Mouse (Mus musculus) testis, postnatal 14 days (tissue): ENCODE measurements at regions not wholly inside any gene's neighbourhood (a gene's known extent, or its start where the extent isn't known, plus 50 kb on each side); places are given as distances from the start of the nearest gene placed in this dataset.

ENCODE experiments used
- DNase-seq: peaks from one replicate; pipeline ENCODE4 v3.0.0; 2021; ENCODE audit warnings: low spot score

DNA sequence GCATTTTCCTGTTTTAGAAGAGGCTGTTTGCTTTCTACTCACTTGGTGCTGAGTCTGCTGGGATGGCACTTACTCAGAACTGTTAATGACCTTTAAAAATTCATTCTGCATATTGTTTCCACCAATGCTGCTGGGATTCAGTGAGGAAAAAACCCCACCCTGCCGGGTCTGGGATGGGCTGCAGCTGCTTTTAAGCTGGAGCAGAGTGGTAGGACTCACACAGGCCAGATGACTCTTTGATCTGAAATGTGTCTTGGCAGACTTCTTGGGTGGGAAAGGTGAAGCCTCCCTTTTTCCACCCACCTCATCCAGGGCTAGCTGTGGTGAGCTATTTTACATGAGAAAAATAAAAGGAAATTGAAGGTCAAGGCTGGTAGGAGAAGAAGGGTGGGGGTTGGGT lies 56.4 kb upstream of the Ddhd1 start:
- no peak for DNase-seq

DNA sequence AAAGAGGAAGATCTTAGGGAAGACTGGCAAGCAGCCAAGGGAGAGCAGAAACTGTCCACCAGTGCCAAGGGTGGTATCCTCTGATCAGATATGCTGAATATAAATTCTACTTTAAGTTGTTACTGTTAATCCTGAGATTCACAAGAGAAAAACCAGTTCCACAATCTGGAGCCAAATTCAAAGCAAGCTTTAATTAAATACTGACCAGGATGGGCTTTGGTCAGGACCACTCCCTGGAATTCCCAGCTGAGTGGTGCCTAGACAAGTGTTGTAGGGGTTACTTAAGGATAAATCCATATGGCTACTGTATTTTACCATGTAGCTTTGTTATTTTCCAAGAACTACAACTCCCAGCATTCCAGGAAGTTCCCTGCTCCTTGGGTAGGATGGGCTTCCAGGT lies 56.8 kb upstream of the Ddhd1 start:
- DNase-seq: no peak

- no peak for DNase-seq
These were observed 58.2 kb upstream of the Ddhd1 start for GRCm38 (mm10) chr14:45716100-45716499.

DNA sequence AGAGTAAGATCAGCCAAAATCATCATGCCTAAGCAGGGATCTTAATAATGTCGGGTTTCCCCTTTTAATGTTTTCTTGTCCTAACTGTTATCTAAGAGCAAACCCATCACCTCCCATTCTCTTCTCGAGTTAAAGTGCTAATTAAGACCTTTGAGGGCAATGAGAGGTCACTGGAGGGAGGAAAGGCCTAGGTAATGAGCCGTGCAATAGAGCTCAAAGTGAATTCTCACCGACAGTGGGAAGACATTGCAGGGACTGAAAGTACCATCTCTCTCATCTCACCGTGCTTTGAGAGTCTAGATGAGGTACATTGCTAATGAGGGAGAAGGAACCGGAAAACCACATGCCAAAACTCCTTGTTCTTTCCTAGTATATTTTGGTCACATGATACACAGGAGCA lies 64.9 kb upstream of the Ddhd1 start:
- DNase-seq: no peak

DNA sequence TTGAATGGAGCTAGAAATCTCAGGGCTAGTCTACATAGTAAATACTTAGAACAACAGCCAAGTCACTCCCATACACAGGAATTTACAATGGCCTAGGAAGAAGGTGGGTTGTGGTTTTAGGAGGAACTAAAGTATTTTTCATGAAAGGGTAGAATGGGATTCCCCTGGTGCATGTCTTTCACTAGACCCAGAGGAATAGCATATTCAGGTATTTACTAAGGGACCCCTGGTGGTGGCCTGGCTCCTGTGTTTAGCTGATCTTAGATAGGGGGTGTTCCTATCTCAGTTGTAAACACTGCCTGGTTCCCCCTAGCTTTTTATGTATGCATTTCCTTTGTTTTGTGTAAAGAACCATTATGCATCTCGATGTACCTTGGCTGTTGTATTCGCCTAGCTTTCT lies 66.4 kb upstream of the Ddhd1 start:
- no peak for DNase-seq

GRCm38 (mm10) chr14:45734530-45735410 lies 76.8 kb upstream of the Ddhd1 start:
- no peak for DNase-seq

DNA sequence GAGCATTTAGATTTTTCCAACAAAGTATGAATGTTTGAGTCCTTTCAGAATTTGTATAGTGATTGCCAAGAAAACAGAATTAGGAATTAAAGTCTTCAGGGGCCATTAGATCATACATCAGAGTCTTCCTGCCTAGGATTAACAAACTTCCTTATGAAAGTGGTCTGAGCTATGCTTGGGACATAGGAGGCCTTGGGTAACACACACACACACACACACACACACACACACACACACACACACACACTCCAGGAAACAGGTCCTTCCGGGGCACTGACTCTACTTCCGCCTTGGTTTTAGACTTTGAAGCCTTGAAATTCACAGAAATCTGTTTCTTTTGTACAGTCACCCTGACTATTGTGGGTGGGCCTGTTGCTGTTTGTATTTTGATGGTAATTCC lies 80.0 kb upstream of the Ddhd1 start:
- DNase-seq: no peak

DNA sequence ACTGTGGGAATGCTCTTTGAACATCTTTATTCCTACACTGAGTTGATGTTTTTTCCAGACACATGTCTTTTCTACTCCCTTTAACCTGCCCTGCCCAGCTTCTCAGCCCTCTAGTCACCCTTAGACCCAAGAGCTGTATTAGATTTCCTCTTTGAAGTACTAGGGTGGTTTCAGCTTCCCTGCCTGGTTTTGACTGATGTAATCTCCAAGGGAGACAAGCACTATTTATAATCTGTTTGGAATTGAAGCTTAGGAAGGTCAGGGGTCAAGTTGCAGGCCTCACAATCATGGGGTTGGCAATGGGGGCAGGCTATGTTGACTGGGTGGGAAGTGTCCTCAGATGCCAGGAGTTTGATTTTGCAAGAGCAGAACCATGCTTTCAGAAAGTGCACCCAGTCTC lies 81.7 kb upstream of the Ddhd1 start:
- DNase-seq: no peak

GRCm38 (mm10) chr14:45740662-45741061 lies 82.7 kb upstream of the Ddhd1 start:
- DNase-seq: no peak

- no peak for DNase-seq
These were observed 88.2 kb upstream of the Ddhd1 start for GRCm38 (mm10) chr14:45746176-45746575.

- no peak for DNase-seq
These were observed 99.4 kb upstream of the Ddhd1 start for GRCm38 (mm10) chr14:45757376-45757775.

DNA sequence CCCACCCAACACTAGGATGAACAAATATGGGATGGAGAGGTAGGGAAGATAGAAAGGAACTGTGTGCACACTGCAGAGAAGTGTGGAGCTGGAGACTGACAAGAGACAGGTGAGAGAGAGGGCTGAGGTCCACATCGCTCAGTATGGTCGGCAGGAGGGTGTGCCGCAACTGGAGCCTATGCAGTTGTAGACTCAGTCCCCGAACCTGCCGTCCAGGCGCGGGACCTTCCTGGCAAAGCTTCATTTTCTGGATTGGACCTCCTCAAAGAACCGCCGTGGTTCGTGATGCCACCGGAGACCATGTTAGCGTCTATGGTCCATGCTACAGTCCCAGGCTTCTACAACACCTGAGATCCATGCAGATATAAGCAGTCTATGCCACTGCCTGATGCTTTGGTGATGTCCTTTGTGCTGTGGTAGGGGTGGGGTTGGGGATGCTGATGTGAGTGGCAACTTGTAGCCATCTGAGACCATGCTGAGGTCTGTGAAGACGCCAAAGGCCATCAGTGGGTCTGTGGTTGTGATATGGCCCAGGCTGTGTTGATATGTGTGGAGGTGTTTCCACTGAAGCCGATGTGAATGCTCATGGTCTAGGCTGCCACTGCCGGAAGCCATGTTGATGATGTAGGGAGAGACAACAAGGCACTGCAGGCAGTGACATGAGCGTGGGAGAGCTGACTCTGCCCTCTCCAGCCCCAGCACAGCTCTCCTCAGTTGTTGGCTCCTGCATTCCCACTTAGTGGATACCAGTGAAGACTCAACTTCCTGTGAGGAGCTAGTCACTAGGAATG lies 103.1 kb upstream of the Ddhd1 start:
- no peak for DNase-seq

DNA sequence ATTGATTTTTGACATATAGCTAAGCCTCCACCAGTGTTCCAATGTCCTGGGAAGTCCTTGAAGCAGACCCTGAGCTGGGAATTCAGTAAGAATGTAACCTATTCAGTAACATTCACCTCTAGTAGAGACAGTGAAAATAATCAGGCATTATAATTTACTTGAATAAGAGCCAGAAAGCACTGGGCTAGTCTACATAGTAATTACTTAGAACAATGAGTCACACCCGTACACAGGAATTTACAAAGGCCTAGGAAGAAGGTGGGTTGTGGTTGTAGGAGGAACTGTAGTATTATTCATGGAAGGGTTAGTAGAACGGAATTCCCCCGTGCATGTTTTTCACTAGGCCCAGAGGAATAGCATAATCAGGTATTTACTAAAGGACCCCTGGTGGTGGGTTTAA lies 106.3 kb upstream of the Ddhd1 start:
- DNase-seq: no peak

GRCm38 (mm10) chr14:45766582-45766981 lies 108.6 kb upstream of the Ddhd1 start:
- DNase-seq: no peak

DNA sequence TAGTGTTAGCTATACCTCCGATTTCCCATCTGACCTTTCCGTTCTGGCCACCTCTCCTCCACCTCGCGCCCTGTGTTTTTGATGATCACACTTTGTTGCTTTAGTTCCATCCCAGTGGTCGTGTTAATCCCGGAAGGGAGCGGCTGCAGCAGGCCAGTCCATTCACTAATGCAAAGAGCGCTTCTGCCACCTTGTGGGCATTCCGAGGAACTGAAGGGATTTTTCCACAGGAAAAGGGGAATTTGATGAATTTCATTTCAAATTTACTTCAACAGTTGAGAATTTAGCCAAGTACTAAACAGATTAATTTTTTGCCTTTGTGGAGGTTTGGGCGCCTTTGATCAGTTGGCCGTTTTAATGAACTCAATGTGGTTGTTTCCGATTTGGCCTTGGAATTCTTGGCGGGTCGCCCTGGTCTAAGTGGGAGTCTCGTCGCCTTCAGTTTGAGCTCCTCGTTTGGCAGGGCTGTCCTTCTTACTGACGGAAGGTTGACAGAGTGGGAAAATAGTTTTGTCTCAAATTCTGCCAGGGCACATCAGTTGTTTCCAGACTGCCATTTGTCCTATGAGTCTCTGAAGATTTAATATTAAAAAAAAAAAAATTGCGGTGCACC lies 114.8 kb upstream of the Ddhd1 start:
- DNase-seq: peak; percentile 59

GRCm38 (mm10) chr14:45773326-45773725 lies 115.4 kb upstream of the Ddhd1 start:
- DNase-seq: no peak

GRCm38 (mm10) chr14:45781850-45782249 lies 123.9 kb upstream of the Ddhd1 start:
- no peak for DNase-seq

- DNase-seq: no peak
These were observed 137.0 kb upstream of the Ddhd1 start for GRCm38 (mm10) chr14:45794980-45795379.

GRCm38 (mm10) chr14:45796665-45797319 lies 138.8 kb upstream of the Ddhd1 start:
- no peak for DNase-seq

DNA sequence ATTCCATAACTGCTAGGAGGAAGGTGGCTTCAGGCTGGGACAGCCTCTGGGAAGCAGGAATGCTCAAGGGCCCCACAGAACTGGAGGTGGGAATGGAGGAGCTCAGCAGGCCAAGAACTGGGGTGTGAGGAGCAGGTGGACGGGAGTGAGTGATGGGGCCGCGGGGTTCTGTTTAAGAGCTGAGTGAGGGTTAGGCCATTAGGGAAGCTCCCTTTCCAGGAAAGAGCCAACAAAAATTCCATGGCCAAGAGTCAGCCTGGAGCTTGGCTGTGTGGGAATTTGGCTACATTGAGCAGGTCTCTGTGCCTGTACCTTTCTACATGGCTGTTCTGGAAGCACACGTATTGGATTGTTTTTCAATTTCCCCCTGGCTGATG lies 139.4 kb upstream of the Ddhd1 start:
- DNase-seq: no peak

- no peak for DNase-seq
These were observed 141.3 kb upstream of the Ddhd1 start for GRCm38 (mm10) chr14:45799286-45799685.

- DNase-seq: no peak
These were observed 148.0 kb upstream of the Ddhd1 start for GRCm38 (mm10) chr14:45805950-45806349.
